Mouse (Mus musculus) forebrain, embryonic 15.5 days (tissue): ENCODE data around the gene Efnb2. TPM values are rescaled to one million over a fixed set of nuclear protein-coding genes. Genes with fewer than 3 reads are reported as not detected.
A peak's percentile ranks its signal among the peaks of the same experiment; 100 is the strongest.

Source experiments
- ATAC-seq: fragments of 200-750 bp; cut with Nextera tagmentation; replicated peaks from 2 replicates; pipeline ENCODE4 v1.8.0; 2017; ENCODE audit warnings: mild to moderate bottlenecking, moderate TSS enrichment, moderate library complexity
- H3K27ac ChIP-seq: fragments of 300-500 bp; sonication (generic); replicated peaks from 2 replicates; pipeline ENCODE4 v1.5.1; 2015; ENCODE audit warnings: mild to moderate bottlenecking, inconsistent platforms
- H3K27me3 ChIP-seq: fragments of 300-500 bp; sonication (generic); 2 replicates; pipeline ENCODE4 v1.6.1; 2015; ENCODE audit warnings: inconsistent platforms
- H3K36me3 ChIP-seq: fragments of 300-500 bp; sonication (generic); 2 replicates; pipeline ENCODE4 v1.6.1; 2015; ENCODE audit warnings: mild to moderate bottlenecking, inconsistent platforms
- H3K4me1 ChIP-seq: fragments of 300-500 bp; sonication (generic); 2 replicates; pipeline ENCODE4 v1.6.1; 2015; ENCODE audit warnings: inconsistent platforms
- H3K4me2 ChIP-seq: fragments of 300-500 bp; sonication (generic); replicated peaks from 2 replicates; pipeline ENCODE4 v1.6.1; 2015; ENCODE audit warnings: mild to moderate bottlenecking, inconsistent platforms
- H3K4me3 ChIP-seq: fragments of 300-500 bp; sonication (generic); 2 replicates; pipeline ENCODE4 v1.5.1; 2015; ENCODE audit warnings: mild to moderate bottlenecking, inconsistent platforms
- H3K9ac ChIP-seq: fragments of 300-500 bp; sonication (generic); replicated peaks from 2 replicates; pipeline ENCODE4 v1.6.1; 2015; ENCODE audit warnings: mild to moderate bottlenecking, inconsistent platforms
- H3K9me3 ChIP-seq: fragments of 300-500 bp; sonication (generic); 2 replicates; pipeline ENCODE4 v1.6.1; 2016; ENCODE audit warnings: inconsistent platforms
- WGBS: fragments of 180-500 bp; shearing (Covaris S2); methylation state at CpG from one replicate; pipeline ENCODE4 v1.1.7; 2015; ENCODE audit warnings: mixed read lengths; 5-methylcytosine and 5-hydroxymethylcytosine counted together
- polyA plus RNA-seq: library from polyadenylated mRNA; unstranded; fragments of >200 nt; fragmentation: Nextera tagmentation; extraction: Ambion mirVana; gene quantifications from 2 replicates; pipeline ENCODE4 v1.2.1, GENCODE M21; 2015

The Efnb2 gene
- polyA plus RNA-seq, 1 experiment from 2014 or later: 65.3 TPM

DNA sequence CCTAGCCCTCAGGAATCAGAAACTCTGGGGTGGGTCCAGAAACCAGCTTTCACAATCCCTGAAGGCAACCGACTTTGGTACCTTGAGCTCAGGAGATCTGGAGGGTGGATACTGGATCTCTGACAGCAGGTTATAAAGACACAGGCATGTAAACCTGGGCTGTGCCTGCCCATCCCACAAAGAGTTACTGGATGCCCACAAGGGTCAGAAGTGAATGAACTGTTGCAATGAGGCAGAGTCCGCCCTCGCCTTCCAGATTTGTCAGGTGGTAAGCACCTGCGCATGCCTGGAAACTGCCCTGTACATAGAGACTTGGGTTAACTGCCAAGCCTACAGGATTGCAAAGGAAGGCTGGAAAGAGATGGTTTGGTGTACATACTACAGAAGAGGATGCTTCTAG is 8.7 kb downstream of the Efnb2 start:
- WGBS: 85% methylated on average over 4 of the region's 4 CpGs
- H3K4me3 ChIP-seq: 0 out of 2 replicates have a peak overlapping the region, but pooled peaks have one; percentile 96
- peak overlapping the region; percentile 66 for H3K4me2 ChIP-seq
- H3K4me1 ChIP-seq: peaks cover 92% of the 10 kb centered on the region
- no peak for ATAC-seq
- no peaks in the 10 kb centered on the region for H3K9me3 ChIP-seq
- H3K36me3 ChIP-seq: no peaks in the 10 kb centered on the region
- H3K27ac ChIP-seq: peak overlapping the region; percentile 97; the same call in 1 of the 2 replicates
- no peak overlapping the region for H3K9ac ChIP-seq
- no peaks in the 10 kb centered on the region for H3K27me3 ChIP-seq

DNA sequence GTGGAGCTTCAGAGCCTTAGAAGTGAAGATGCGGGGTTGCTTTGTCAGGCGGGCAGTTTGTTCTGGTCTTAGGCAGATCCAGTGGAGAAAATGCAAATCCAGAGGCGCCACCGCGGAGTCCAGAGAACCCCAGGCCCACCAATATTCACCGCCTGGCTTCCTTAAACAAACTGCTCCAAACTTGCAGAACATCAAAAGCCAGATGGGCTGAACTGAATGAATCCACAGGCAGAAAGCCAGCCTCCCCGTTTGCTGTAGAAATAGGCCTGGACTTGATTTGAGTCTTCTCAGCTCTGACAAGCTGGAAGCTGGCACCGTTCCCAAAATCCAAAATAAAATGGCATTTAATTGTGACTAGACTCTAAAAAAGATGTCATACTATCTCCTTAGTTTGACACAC is 11.1 kb downstream of the Efnb2 start:
- H3K4me2 ChIP-seq: peak overlapping the region; percentile 66
- ATAC-seq: peak; percentile 59
- no peak overlapping the region for H3K9ac ChIP-seq
- peak overlapping the region; percentile 97 for H3K27ac ChIP-seq
- H3K4me3 ChIP-seq: peak overlapping the region; percentile 13
- WGBS: 22% methylated on average over 8 of the region's 8 CpGs
- H3K27me3 ChIP-seq: no peaks in the 10 kb centered on the region
- H3K9me3 ChIP-seq: no peaks in the 10 kb centered on the region
- no peaks in the 10 kb centered on the region for H3K36me3 ChIP-seq
- H3K4me1 ChIP-seq: peaks cover 100% of the 10 kb centered on the region

DNA sequence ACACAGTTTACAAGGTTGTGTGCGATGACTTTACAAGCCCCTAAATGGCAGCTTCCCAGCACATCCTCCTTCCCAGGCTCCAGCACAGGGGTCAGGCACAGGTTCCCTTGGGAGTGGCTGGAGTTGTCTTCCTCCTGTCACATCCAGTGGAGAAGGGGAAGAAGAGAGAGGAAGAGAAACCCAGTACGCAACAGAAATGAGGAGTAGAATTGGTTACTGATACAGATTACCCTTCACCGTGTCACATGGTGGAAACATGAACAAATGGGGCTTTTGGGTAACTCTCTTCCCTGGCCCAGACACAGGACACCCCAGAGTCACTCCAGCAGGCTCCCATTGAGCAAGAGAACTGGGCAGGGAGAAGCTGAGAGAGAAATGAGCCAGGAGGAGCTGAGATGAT is 11.5 kb downstream of the Efnb2 start:
- Histone ChIP-seq H3K4me1 (peaks cover 100% of the 10 kb centered on the region), H3K27ac (peak overlapping the region; percentile 97), H3K9ac (no peak overlapping the region), H3K4me2 (peak overlapping the region; percentile 66), H3K4me3 (peak overlapping the region; percentile 9), H3K9me3 (no peaks in the 10 kb centered on the region), H3K36me3 (no peaks in the 10 kb centered on the region), H3K27me3 (no peaks in the 10 kb centered on the region)
- WGBS: 65% methylated on average over 3 of the region's 3 CpGs
- ATAC-seq: peak; percentile 18

DNA sequence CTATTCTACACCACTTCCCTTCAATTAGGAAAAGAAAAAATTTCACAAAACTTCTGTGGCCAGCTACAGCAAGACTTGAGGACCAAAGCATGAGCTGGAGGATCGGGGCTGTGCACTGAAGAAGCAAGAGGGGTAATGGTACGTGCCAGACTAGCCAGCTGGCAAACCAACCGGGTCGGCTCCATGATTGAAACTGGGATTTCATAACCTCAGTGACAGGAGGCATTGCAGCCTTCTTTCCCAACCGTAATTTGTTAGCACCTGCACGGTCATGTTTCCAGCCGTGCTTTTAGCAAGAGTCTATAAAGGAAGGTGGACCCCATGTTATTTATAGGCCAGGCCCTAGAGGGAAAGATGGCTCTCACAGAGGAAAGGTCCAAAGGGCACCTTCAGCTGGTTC is 12.4 kb downstream of the Efnb2 start:
- Histone ChIP-seq H3K9me3 (no peaks in the 10 kb centered on the region), H3K27ac (peak overlapping the region; percentile 97), H3K4me3 (no peak overlapping the region), H3K4me2 (peak overlapping the region; percentile 66), H3K4me1 (peaks cover 100% of the 10 kb centered on the region), H3K9ac (no peak overlapping the region), H3K27me3 (no peaks in the 10 kb centered on the region), H3K36me3 (no peaks in the 10 kb centered on the region)
- WGBS: 42% methylated on average over 7 of the region's 7 CpGs
- no peak for ATAC-seq

DNA sequence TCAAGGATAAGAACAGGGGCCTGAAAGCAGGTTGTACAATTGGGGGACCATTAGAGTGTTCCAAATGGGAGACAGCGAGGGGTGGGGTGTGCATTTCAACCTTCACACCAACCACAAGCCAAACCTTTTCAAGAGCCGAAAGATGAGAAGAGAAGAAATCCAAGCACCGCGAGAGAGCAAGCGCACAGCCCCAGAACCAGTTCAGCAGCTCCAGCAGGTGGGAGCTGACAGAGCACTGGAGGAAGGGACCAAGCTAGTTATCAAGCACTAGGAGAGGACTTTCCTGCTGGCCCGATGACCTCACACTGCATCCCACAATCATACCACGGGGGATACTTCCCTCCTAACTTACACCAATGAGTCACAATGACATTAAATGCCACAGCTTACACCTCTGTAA is 13.2 kb downstream of the Efnb2 start:
- Histone ChIP-seq H3K27ac (0 out of 2 replicates have a peak overlapping the region, but pooled peaks have one; percentile 12), H3K4me1 (peaks cover 100% of the 10 kb centered on the region), H3K36me3 (no peaks in the 10 kb centered on the region), H3K9ac (no peak overlapping the region), H3K4me2 (no peak overlapping the region), H3K27me3 (no peaks in the 10 kb centered on the region), H3K4me3 (no peak overlapping the region), H3K9me3 (no peaks in the 10 kb centered on the region)
- no peak for ATAC-seq
- WGBS: 50% methylated on average over 7 of the region's 7 CpGs

DNA sequence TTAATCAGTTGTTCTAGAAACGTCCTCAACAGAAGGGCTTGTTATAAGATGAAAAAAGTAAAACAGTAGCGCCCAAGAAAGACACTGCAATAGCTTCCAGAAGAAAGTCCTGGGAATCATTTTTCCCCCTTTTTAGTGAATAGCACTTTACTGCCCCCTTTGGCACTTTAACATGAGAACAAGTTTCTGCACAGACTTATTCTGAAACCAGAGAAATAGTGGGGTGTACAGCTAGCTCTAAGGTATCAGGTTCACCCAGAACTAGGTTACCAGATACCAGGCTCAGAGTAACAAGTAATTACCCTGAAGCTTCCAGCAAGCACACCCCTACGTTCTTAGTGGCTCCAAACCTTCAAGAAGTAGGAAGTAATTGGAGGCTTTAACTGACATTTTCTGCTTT is 13.7 kb downstream of the Efnb2 start:
- no peak overlapping the region for H3K4me3 ChIP-seq

DNA sequence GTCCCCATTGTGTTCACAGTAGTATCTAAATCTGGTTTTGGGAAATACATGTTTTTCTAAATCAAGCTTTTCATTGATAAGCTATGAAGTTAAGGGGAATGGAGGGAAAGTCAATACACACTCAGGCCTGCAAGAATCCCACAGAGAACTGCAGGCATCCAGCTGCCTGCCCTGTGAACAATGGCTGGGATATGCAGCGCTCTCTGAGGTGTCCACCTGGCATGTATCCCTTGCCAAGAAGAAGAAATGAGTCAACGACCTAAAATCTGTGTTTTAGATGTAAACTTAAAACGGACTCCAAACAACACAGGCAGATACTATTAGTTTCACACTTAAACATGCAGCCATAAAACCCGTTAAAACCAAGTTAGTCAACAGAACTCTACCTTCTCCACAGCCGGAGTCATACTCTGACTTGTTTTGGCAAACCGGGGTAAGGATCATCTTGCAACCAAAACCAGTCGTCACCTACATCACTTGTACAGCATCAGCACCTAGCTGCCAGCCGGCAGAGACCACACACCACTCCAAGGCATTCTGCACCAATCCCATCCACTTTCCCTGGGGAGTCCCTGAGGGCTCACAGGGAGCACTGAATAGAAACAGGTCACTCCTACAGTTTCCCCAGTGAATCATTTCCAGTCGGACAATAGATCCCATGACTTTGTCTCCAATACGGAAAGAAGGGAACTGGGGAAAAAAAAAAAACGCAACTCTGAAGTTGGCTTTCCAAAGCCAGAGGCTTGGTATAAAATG is 16.7 kb downstream of the Efnb2 start:
- H3K4me1 ChIP-seq: peaks cover 99% of the 10 kb centered on the region
- H3K4me2 ChIP-seq: no peak overlapping the region
- no peak for ATAC-seq
- no peaks in the 10 kb centered on the region for H3K27me3 ChIP-seq
- no peaks in the 10 kb centered on the region for H3K9me3 ChIP-seq
- WGBS: 52% methylated on average over 11 of the region's 11 CpGs
- no peak overlapping the region for H3K4me3 ChIP-seq
- H3K9ac ChIP-seq: no peak overlapping the region
- no peaks in the 10 kb centered on the region for H3K36me3 ChIP-seq
- H3K27ac ChIP-seq: no peak overlapping the region

More for the DNA sequence above, 13.7 kb downstream of the Efnb2 start:
- 0 out of 2 replicates have a peak overlapping the region, but pooled peaks have one; percentile 12 for H3K27ac ChIP-seq
- no peak for ATAC-seq
- 33% methylated on average over 3 of the region's 3 CpGs for WGBS
- H3K27me3 ChIP-seq: no peaks in the 10 kb centered on the region
- peaks cover 100% of the 10 kb centered on the region for H3K4me1 ChIP-seq
- no peak overlapping the region for H3K4me2 ChIP-seq
- no peaks in the 10 kb centered on the region for H3K9me3 ChIP-seq
- no peaks in the 10 kb centered on the region for H3K36me3 ChIP-seq
- no peak overlapping the region for H3K9ac ChIP-seq

DNA sequence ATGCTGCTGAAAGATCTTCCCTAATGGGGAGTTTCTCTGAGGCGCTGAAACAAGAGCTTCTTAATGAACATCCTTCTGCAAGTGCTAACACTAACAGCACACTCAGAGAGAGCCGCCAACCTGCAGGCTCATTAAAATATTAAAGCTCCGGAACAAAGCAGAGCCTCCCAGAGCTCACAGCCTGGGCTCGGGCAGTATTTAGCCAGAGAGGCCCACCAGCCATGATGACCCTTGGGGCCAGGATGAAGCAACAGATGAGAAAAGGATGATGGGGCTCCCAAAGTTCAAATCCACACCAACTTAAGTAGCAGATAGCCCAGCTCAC is 20.8 kb downstream of the Efnb2 start:
- peaks cover 92% of the 10 kb centered on the region for H3K4me1 ChIP-seq
- H3K36me3 ChIP-seq: peaks cover 15% of the 10 kb centered on the region
- peak overlapping the region; percentile 60 for H3K27ac ChIP-seq
- H3K4me2 ChIP-seq: peak overlapping the region; percentile 5; the same call in 1 of the 2 replicates
- no peak overlapping the region for H3K4me3 ChIP-seq
- H3K9ac ChIP-seq: no peak overlapping the region
- peak; percentile 75 for ATAC-seq
- H3K27me3 ChIP-seq: no peaks in the 10 kb centered on the region
- no peaks in the 10 kb centered on the region for H3K9me3 ChIP-seq
- WGBS: 5% methylated on average over 4 of the region's 4 CpGs

DNA sequence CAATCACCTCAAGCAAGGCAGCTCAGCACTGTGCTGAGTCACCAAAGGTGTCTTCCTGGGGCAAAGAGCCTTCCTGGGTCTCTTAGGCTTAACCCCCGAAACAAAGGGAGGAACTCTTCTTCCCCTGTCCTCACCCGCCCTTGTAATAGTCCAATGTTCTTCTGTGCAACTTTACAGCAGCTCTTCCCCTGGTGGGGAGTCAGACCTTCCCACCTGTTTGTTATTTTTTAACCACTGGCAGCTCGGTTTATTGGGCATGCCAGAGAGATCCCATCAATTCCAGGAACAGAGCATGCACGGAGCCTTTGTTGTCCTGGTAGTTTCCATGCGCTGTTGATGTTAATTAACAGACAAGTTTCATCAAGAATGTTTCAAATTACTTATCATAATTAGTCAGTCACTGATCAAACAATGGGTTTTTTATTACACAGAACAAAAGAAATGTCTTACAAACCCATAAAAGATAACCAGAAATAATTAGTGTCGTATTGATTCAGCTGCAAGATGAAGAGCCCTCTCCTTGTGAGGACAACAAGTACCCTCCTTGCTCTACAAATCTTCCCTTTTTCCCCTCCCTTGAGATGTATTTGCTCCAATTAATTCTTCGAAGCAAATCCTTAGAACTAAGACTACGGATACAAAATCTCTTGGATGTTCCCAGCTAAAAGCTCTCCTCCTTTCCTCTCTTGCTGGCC is 21.3 kb downstream of the Efnb2 start:
- Histone ChIP-seq H3K4me2 (peak overlapping the region; percentile 5; the same call in 1 of the 2 replicates), H3K4me3 (no peak overlapping the region), H3K27ac (peak overlapping the region; percentile 60), H3K27me3 (no peaks in the 10 kb centered on the region), H3K36me3 (peaks cover 15% of the 10 kb centered on the region), H3K4me1 (peaks cover 91% of the 10 kb centered on the region), H3K9me3 (no peaks in the 10 kb centered on the region), H3K9ac (no peak overlapping the region)
- peak; percentile 11; the same call in 1 of the 2 replicates for ATAC-seq
- 18% methylated on average over 8 of the region's 8 CpGs for WGBS

DNA sequence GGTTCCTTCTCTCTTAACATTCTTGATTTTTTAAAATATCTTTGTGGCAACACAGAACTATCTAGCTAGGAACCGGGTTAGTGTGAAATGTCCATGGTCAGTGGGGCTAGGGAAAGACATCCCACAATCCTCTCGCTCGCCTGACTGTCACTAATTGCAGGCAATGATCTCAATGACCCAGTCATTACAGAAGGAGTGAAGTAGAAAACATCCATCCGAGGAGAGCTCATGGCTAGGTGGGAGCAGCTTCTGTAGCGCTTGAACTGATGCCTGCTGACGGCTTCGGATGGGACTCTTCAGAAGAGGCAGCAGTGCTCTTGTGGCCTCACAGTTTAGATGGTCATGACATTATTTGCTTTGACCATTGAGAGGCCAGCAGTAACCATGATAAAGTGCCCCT is 29.6 kb downstream of the Efnb2 start:
- Histone ChIP-seq H3K27ac (no peak overlapping the region), H3K9me3 (no peaks in the 10 kb centered on the region), H3K4me3 (no peak overlapping the region), H3K4me1 (peaks cover 67% of the 10 kb centered on the region), H3K27me3 (no peaks in the 10 kb centered on the region), H3K4me2 (no peak overlapping the region), H3K36me3 (peaks cover 11% of the 10 kb centered on the region; the same call in 1 of the 2 replicates), H3K9ac (no peak overlapping the region)
- no peak for ATAC-seq
- WGBS: 67% methylated on average over 7 of the region's 7 CpGs

DNA sequence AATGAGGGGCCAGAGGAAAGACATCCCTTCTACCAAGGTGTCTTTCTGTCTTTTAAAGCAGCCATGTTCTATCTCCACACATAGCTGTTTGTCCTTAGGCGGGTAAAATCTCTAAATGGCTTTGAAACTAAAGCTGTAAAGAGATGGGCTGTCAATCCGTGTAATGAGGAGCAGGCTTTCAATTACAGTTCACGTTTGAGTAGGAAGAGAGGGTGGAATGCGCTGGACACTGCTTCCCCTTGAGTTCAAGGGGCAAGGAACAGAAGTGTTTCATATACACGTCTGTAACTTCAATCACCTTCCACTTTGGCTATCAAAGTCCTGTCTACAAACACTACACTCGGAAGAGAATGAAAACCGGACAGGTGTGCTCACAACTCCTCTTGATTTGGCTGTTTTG is 37.0 kb downstream of the Efnb2 start:
- WGBS: 51% methylated on average over 7 of the region's 7 CpGs
- Histone ChIP-seq H3K36me3 (peaks cover 27% of the 10 kb centered on the region), H3K27me3 (no peaks in the 10 kb centered on the region), H3K9ac (no peak overlapping the region), H3K4me2 (no peak overlapping the region), H3K9me3 (no peaks in the 10 kb centered on the region), H3K27ac (peak overlapping the region; percentile 89), H3K4me1 (peaks cover 69% of the 10 kb centered on the region), H3K4me3 (no peak overlapping the region)
- no peak for ATAC-seq

DNA sequence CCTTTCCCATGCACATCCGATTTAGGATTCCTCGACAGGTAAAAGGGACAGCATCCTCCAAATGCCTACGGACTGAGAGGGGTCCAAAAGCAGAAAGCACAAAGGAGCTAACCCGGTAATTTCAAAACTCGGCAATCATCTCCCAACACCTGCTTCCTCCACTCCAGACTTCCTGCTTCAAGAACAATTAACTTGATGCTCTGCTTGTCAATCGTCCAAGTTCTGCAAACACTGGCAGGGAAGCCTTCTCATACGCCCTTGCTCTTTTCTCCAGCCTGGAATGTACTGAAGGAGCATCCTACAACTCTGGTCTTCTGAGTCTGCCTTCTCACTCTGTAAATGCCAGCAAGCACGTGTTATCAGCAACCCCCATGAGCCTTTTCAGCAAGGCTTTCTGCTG is 37.6 kb downstream of the Efnb2 start:
- Histone ChIP-seq H3K9me3 (no peaks in the 10 kb centered on the region), H3K36me3 (peaks cover 27% of the 10 kb centered on the region), H3K4me1 (peaks cover 68% of the 10 kb centered on the region), H3K4me3 (no peak overlapping the region), H3K4me2 (peak overlapping the region; percentile 9; the same call in 1 of the 2 replicates), H3K27ac (peak overlapping the region; percentile 89), H3K9ac (no peak overlapping the region), H3K27me3 (no peaks in the 10 kb centered on the region)
- no peak for ATAC-seq
- WGBS: 39% methylated on average over 8 of the region's 8 CpGs
